In genomic region chr19:58452178-58452819, GRCm38 (mm10) we compare ENCODE assay signal across 15 mouse cellular contexts. TPM values are rescaled to one million over a fixed set of nuclear protein-coding genes. Genes with fewer than 3 reads are reported as not detected.
DNase-seq lines count a peak whose midpoint lies in the region; ATAC-seq and TF ChIP-seq lines count a peak whose summit lies in the region.
"Had no signal": no experiment of that assay in that cellular context is flagged by ENCODE, and none has a peak within 500 bp of the region (broad histone marks: within the 10 kb centered on the region; RNA-seq: fewer than 3 reads in every experiment).

No protein-coding gene starts in this region.

- peaks cover 52% of the 10 kb centered on the region for H3K4me1 ChIP-seq in kidney, embryonic 16.5 days (ENCODE audit: insufficient read depth, low read length)
- peaks cover 6% of the 10 kb centered on the region; the same call in 1 of the 2 replicates for H3K4me1 ChIP-seq in embryonic facial prominence, embryonic 11.5 days (ENCODE audit: control insufficient read depth, insufficient read depth, low read length)
- peaks cover 60% of the 10 kb centered on the region for H3K4me1 ChIP-seq in hindbrain, embryonic 15.5 days (replicated peaks)
- H3K4me1 ChIP-seq in midbrain, postnatal 0 days (ENCODE audit: insufficient read depth, low read length): no peaks in the 10 kb centered on the region

- no peak overlapping the region for H3K27ac ChIP-seq in kidney, embryonic 16.5 days (ENCODE audit: low read length)
- H3K27ac ChIP-seq in embryonic facial prominence, embryonic 11.5 days (replicated peaks; ENCODE audit: low read depth, low read length): no peak overlapping the region
- H3K27ac ChIP-seq in hindbrain, embryonic 15.5 days (replicated peaks): no peak overlapping the region
- H3K27ac ChIP-seq in midbrain, postnatal 0 days (ENCODE audit: low read depth, low read length): no peak overlapping the region

- no peak overlapping the region for H3K9ac ChIP-seq in kidney, embryonic 16.5 days (replicated peaks; ENCODE audit: low read length)
- no peak overlapping the region for H3K9ac ChIP-seq in embryonic facial prominence, embryonic 11.5 days (replicated peaks; ENCODE audit: low read length)
- H3K9ac ChIP-seq in hindbrain, embryonic 15.5 days: no peak overlapping the region
- no peak overlapping the region for H3K9ac ChIP-seq in midbrain, postnatal 0 days (replicated peaks; ENCODE audit: low read length, poor library complexity, severe bottlenecking)

- H3K9me3 ChIP-seq in kidney, embryonic 16.5 days (ENCODE audit: low read length): no peaks in the 10 kb centered on the region
- H3K9me3 ChIP-seq in embryonic facial prominence, embryonic 11.5 days (replicated peaks; ENCODE audit: control insufficient read depth, low read length): no peaks in the 10 kb centered on the region
- H3K9me3 ChIP-seq in hindbrain, embryonic 15.5 days: no peaks in the 10 kb centered on the region
- no peaks in the 10 kb centered on the region for H3K9me3 ChIP-seq in midbrain, postnatal 0 days (ENCODE audit: low read length)

- ATAC-seq in kidney, embryonic 16.5 days (ENCODE audit: low FRiP score, low TSS enrichment): no peak
- ATAC-seq in embryonic facial prominence, embryonic 11.5 days (replicated peaks; ENCODE audit: insufficient number of reproducible peaks, low FRiP score, low TSS enrichment, low read depth): no peak
- ATAC-seq in hindbrain, embryonic 15.5 days (ENCODE audit: low FRiP score, low read depth): no peak
- no peak for ATAC-seq in midbrain, postnatal 0 days (ENCODE audit: low FRiP score)
- ATAC-seq in erythroblast, adult 5-6 weeks (replicated peaks; ENCODE audit: low FRiP score, poor library complexity, severe bottlenecking): no peak

- peak overlapping the region; percentile 99 for H3K4me2 ChIP-seq in kidney, embryonic 16.5 days (replicated peaks; ENCODE audit: low read depth, low read length)
- H3K4me2 ChIP-seq in embryonic facial prominence, embryonic 11.5 days (ENCODE audit: low read depth, low read length): no peak overlapping the region; the same call in 1 of the 2 replicates
- H3K4me2 ChIP-seq in hindbrain, embryonic 15.5 days: peak overlapping the region; percentile 91
- peak overlapping the region; percentile 69 for H3K4me2 ChIP-seq in midbrain, postnatal 0 days (ENCODE audit: low read depth, low read length, poor library complexity, severe bottlenecking)

- H3K4me3 ChIP-seq in kidney, embryonic 16.5 days (ENCODE audit: low read length): peak overlapping the region; percentile 69; the same call in 1 of the 2 replicates
- no peak overlapping the region for H3K4me3 ChIP-seq in embryonic facial prominence, embryonic 11.5 days (ENCODE audit: low read depth, low read length)
- H3K4me3 ChIP-seq in hindbrain, embryonic 15.5 days: peak overlapping the region; percentile 50
- no peak overlapping the region; the same call in 1 of the 2 replicates for H3K4me3 ChIP-seq in midbrain, postnatal 0 days (ENCODE audit: low read depth, low read length)

- WGBS in kidney, embryonic 16.5 days: 42% methylated on average over 8 of the region's 8 CpGs
- WGBS in embryonic facial prominence, embryonic 11.5 days: 47% methylated on average over 8 of the region's 8 CpGs
- 54% methylated on average over 8 of the region's 8 CpGs for WGBS in hindbrain, embryonic 15.5 days
- WGBS in midbrain, postnatal 0 days: 61% methylated on average over 8 of the region's 8 CpGs

- no peak for DNase-seq in kidney, adult 9 months
- DNase-seq in embryonic facial prominence, embryonic 11.5 days (ENCODE audit: low spot score): peak; percentile 72
- DNase-seq in midbrain, postnatal 0 days (ENCODE audit: low spot score): no peak
- DNase-seq in gastrocnemius, postnatal 14 days: no peak
- no peak for DNase-seq in layer of hippocampus, adult 9-10 months (ENCODE audit: low spot score)
- DNase-seq: kidney, adult 2 months; right cerebral cortex, postnatal 25 days had no signal

- no peak for TF ChIP-seq CTCF in midbrain, postnatal 0 days (IDR thresholded peaks at IDR 0.05)

- peaks cover 8% of the 10 kb centered on the region; the same call in 1 of the 2 replicates for H3K27me3 ChIP-seq in kidney, embryonic 16.5 days (ENCODE audit: insufficient read depth, low read length)
- H3K27me3 ChIP-seq in embryonic facial prominence, embryonic 11.5 days (ENCODE audit: control insufficient read depth, insufficient read depth, low read length): peaks cover 12% of the 10 kb centered on the region; the same call in 1 of the 2 replicates
- no peaks in the 10 kb centered on the region for H3K27me3 ChIP-seq in hindbrain, embryonic 15.5 days
- no peaks in the 10 kb centered on the region for H3K27me3 ChIP-seq in midbrain, postnatal 0 days (ENCODE audit: insufficient read depth, low read length)

- H3K36me3 ChIP-seq in kidney, embryonic 16.5 days (ENCODE audit: insufficient read depth, low read length): no peaks in the 10 kb centered on the region
- H3K36me3 ChIP-seq in embryonic facial prominence, embryonic 11.5 days (replicated peaks; ENCODE audit: control insufficient read depth, insufficient read depth, low read depth, low read length): no peaks in the 10 kb centered on the region
- H3K36me3 ChIP-seq in hindbrain, embryonic 15.5 days: no peaks in the 10 kb centered on the region
- H3K36me3 ChIP-seq in midbrain, postnatal 0 days (ENCODE audit: insufficient read depth, low read length): no peaks in the 10 kb centered on the region
- H3K36me3 ChIP-seq: G1E had no signal

- intact Hi-C loops in gastrocnemius, postnatal 14 days (cut with DNase I; ENCODE audit: low total_unique reads): loop anchor here (10.0 kb wide), 1 partner anchor 137 kb away; no protein-coding TSS in a partner anchor

RNA-seq across cellular contexts. Expression of gene Gfra1, which starts 3.4 kb away (rescaled TPM):
- polyA plus RNA-seq in kidney, embryonic 16.5 days (2015; fragmentation: Nextera tagmentation; extraction: Ambion mirVana): 66.9 and 75.0 TPM in 2 replicates
- polyA plus RNA-seq in embryonic facial prominence, embryonic 11.5 days (2014; fragmentation: Nextera tagmentation; extraction: Ambion mirVana): 15.0 and 16.4 TPM in 2 replicates
- 39.8 and 39.9 TPM in 2 replicates for polyA plus RNA-seq in hindbrain, embryonic 15.5 days (2015; fragmentation: Nextera tagmentation; extraction: Ambion mirVana)
- total RNA-seq in midbrain, postnatal 0 days (2014; rRNA removed): 91.5 and 101 TPM in 2 replicates
- polyA plus RNA-seq in midbrain, postnatal 0 days (2015; fragmentation: Nextera tagmentation; extraction: Ambion mirVana): 34.4 and 36.2 TPM in 2 replicates
- 1 to 10 TPM; 4.7 to 6.6 TPM for total RNA-seq in gastrocnemius, postnatal 14 days (2021)
- 0.42 TPM in 1 of 2 replicates, not detected in the other for total RNA-seq in erythroblast, adult 5-6 weeks (2015; ENCODE audit: low replicate concordance)
- 0.28 TPM in 1 of 2 replicates, not detected in the other for total RNA-seq in erythroblast, adult 5-6 weeks (2017; ENCODE audit: low replicate concordance)
- polyA plus RNA-seq: G1E had no signal

RNA-seq across cellular contexts. Expression of gene Ccdc172, which starts 59.5 kb away (rescaled TPM):
- polyA plus RNA-seq in kidney, embryonic 16.5 days (2015; fragmentation: Nextera tagmentation; extraction: Ambion mirVana): not detected in 2 replicates
- polyA plus RNA-seq in embryonic facial prominence, embryonic 11.5 days (2014; fragmentation: Nextera tagmentation; extraction: Ambion mirVana): not detected in 2 replicates
- polyA plus RNA-seq in hindbrain, embryonic 15.5 days (2015; fragmentation: Nextera tagmentation; extraction: Ambion mirVana): not detected in 2 replicates
- total RNA-seq in midbrain, postnatal 0 days (2014; rRNA removed): not detected in 2 replicates
- not detected in 2 replicates for polyA plus RNA-seq in midbrain, postnatal 0 days (2015; fragmentation: Nextera tagmentation; extraction: Ambion mirVana)
- total RNA-seq in gastrocnemius, postnatal 14 days (2021): not detected
- total RNA-seq in erythroblast, adult 5-6 weeks (2015; ENCODE audit: low replicate concordance): not detected in 2 replicates
- not detected in 2 replicates for total RNA-seq in erythroblast, adult 5-6 weeks (2017; ENCODE audit: low replicate concordance)
- total RNA-seq: adrenal gland, postnatal 10 days; common myeloid progenitor, adult 5-6 weeks; G1E; gastrocnemius, postnatal 25 days; left cerebral cortex, postnatal 25 days had no signal
- polyA plus RNA-seq: G1E; kidney, adult 2 months had no signal

Comparison
In these comparisons a context has a peak if more than half of its experiments do, and no peak if none do; other contexts are left out.
1. H3K4me3 ChIP-seq: peak in kidney, embryonic 16.5 days (single experiment) and hindbrain, embryonic 15.5 days (single experiment); none in embryonic facial prominence, embryonic 11.5 days (single experiment) and midbrain, postnatal 0 days (single experiment).